Mouse (Mus musculus) ES-CJ7 (cell line): ENCODE results near the gene H2al2a.
"Not testable (repeated sequence)": the region's sequence is repeated elsewhere in the genome, so short reads cannot be mapped to it uniquely, and the experiment has no call there.

Source experiments
- DNase-seq: peaks from one replicate; pipeline ENCODE4 v3.0.0; 2011; ENCODE audit warnings: low read depth, low spot score

H2al2a gene

GRCm38 (mm10) chr2:17977645-17978044 lies 19.1 kb downstream of the H2al2a start:
- DNase-seq = not testable (repeated sequence)

DNA sequence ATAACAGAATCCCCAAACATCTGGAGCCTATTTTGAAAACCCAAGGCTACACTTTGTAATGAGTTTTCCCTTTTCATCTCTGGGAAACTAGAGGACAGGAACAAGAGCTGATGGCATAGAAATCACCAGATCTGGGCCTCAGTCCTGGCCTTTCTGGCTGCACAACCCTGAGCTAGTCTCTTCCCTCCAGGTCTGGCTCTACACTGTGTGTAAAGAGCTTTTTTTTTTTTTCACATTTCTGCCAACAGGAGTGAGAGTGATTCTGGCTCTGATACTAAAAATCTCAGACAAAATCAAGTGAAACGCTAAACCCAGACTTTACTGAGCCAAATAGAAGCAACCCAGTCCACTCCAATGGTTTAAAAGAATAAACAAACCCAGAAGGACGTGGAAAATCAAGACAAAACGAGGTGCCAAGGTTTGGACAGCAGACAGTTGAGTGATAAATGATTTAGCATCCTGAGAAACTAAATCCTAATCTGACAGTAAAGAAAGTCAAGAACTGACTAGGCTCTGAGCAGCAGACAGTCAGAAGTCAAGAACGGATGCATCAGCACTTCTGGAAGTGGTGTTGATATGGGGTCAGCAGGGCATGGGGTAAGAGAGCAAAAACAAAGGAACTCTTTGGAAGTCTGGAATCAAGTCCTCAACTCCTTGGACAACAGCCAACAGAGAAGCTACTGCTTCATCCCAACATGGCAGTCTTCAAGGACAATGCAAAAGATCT lies 21.0 kb downstream of the H2al2a start:
- no peak for DNase-seq

GRCm38 (mm10) chr2:17973868-17974440 lies 22.8 kb downstream of the H2al2a start:
- DNase-seq = peak; percentile 80

DNA sequence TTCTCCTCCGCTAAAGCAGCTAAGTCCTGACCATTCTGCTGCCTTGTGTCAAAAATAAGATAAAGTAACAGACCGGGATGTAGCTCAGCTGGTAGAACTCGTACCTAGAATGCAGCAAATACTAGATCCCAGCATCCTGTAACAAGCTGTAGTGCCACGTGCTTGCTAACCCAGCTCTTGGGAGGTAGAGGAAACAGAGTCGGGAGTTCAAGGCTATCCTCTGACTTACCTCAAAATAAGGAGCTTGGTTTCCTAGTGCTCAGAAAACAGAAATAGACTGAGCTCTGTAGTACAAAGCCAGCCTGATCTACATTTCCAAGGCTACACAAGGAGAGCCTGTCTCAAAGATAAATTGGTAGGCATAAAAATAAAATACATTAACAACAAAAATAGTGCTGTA lies 23.5 kb downstream of the H2al2a start:
- DNase-seq = peak; percentile 60

DNA sequence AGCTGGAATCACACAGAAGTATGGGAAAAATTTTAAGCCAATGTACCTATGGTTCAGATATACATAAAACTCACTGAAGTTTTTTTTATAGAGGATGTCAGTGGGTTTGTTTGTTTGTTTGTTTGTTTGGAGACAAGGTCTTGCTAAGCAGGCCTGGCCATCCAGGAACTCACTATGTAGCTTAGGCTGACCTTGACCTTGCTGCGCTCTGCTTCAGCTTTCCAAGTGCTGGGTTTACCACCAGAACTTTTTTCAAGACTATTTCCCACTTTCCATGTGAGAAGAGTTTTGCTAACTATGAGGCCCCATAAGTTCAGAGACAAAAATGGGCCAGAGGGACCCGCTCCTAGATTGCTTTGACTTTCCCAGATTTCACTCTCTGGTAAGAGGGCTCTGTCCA lies 23.9 kb downstream of the H2al2a start:
- DNase-seq = no peak

- peak; percentile 85 for DNase-seq
Measured at GRCm38 (mm10) chr2:17971407-17971806, 25.4 kb downstream of the H2al2a start.

- DNase-seq = peak; percentile 61
Measured at GRCm38 (mm10) chr2:17970662-17971061, 26.1 kb downstream of the H2al2a start.

DNA sequence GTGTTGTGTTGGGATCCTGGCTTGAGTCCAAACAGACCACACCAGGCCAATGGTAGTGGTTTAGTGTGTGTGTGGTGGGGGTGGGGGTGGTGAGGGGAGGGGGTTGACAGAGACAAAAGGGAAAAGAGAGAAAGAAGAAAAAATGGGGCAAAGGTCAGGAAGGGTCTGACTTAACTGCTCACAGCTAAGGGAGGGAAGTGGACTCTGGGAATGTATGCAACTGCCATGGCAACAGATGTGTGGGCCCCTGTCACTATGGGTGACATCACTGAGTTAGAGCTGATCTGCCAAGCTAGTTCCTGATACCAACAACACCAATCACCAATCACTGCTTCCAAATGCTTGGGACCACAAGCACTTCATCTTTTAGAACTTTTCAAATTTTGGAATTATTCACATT lies 26.6 kb downstream of the H2al2a start:
- DNase-seq = peak; percentile 61

DNA sequence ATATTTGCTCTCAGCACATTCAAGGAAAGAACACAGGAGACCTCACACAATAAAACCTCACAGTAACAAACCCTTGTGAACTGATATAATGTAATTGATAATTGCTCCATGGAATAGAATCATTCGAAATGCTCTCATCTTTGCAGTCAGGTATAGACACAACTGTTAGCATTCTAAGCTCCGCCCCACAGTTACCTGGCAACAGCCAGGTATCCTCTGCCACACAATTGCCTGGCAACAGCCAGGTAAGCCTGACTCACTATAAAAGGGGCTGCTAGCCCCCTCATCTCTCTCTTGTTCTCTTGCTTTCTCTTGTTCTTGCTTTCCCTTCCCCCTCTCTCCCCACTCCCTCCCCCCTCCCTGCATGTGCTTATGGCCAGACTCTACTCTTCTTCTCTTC lies 28.2 kb downstream of the H2al2a start:
- DNase-seq = no peak

DNA sequence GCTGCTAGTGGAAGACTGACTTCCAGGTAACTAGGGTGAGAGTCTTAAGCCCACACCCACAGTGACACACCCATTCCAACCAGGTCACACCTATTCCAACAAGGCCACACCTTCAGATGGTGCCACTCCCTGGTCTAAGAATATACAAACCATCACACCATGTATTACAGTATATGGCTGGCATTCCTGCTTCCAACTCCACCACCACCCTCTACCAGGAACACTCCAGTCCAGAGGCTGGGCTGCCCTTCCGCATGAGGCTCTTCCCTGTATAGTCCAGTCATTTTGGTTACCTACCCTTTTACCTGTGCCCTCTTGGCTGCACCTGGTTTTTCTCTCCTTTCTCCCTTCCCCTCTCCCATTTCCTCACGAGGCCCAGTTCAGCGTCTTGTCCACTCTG lies 28.7 kb downstream of the H2al2a start:
- DNase-seq = not testable (repeated sequence)

DNA sequence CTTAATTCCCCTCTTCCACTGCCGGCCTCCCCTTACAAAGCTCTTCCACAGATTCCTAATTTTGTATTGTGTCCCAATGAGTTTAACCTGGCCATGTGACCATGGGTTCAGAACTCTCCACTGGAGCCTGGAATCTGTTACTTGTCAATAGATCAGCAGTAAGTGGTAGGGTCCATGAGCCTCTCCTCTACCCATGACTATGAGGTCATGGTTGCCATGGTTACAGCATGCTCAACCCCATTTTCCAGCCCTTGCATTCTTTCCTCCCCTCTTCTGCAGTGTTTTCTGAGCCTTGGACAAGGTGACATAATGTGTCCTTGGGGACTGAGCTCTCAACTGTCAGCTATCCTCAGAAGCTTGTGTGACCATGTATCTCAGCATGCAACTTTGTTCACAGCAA lies 37.3 kb downstream of the H2al2a start:
- DNase-seq = no peak

GRCm38 (mm10) chr2:17946875-17947274 lies 49.9 kb downstream of the H2al2a start:
- DNase-seq = no peak
